Mouse (Mus musculus) heart, embryonic 16.5 days (tissue): ENCODE results near the gene Paics. TPM values are rescaled to one million over a fixed set of nuclear protein-coding genes. Genes with fewer than 3 reads are reported as not detected.

Experiments used
- ATAC-seq: fragments of 200-750 bp; cut with Nextera tagmentation; replicated peaks from 2 replicates; pipeline ENCODE4 v1.8.0; 2017; ENCODE audit warnings: moderate number of reproducible peaks; ENCODE audit not compliant: insufficient read depth, low FRiP score; ENCODE audit errors: extremely low read depth
- H3K27ac ChIP-seq: fragments of 300-500 bp; sonication (generic); 2 replicates; pipeline ENCODE4 v1.5.1; 2014; ENCODE audit warnings: mild to moderate bottlenecking, low read length, control low read depth, moderate library complexity
- H3K27me3 ChIP-seq: fragments of 300-500 bp; sonication (generic); 2 replicates; pipeline ENCODE4 v1.6.1; 2014; ENCODE audit warnings: low read length, mixed read lengths; ENCODE audit not compliant: control insufficient read depth, insufficient read depth
- H3K36me3 ChIP-seq: fragments of 300-500 bp; sonication (generic); 2 replicates; pipeline ENCODE4 v1.6.1; 2014; ENCODE audit not compliant: control insufficient read depth, insufficient read depth
- H3K4me1 ChIP-seq: fragments of 300-500 bp; sonication (generic); 2 replicates; pipeline ENCODE4 v1.6.1; 2014; ENCODE audit warnings: low read length, mixed read lengths; ENCODE audit not compliant: control insufficient read depth, insufficient read depth
- H3K4me2 ChIP-seq: fragments of 300-500 bp; sonication (generic); 2 replicates; pipeline ENCODE4 v1.6.1; 2014; ENCODE audit warnings: low read depth, mild to moderate bottlenecking, control low read depth, low read length
- H3K4me3 ChIP-seq: fragments of 300-500 bp; sonication (generic); 2 replicates; pipeline ENCODE4 v1.5.1; 2014; ENCODE audit warnings: mild to moderate bottlenecking, control low read depth, low read length
- H3K9ac ChIP-seq: fragments of 300-500 bp; sonication (generic); 2 replicates; pipeline ENCODE4 v1.6.1; 2014; ENCODE audit warnings: low read length, control low read depth
- H3K9me3 ChIP-seq: fragments of 300-500 bp; sonication (generic); replicated peaks from 2 replicates; pipeline ENCODE4 v1.6.1; 2016; ENCODE audit warnings: low read length; ENCODE audit not compliant: control insufficient read depth
- WGBS: fragments of 180-500 bp; shearing (Covaris S2); extraction: QIAGEN DNeasy Blood & Tissue Kit; methylation state at CpG from one replicate; pipeline ENCODE4 v1.1.7; 2014; 5-methylcytosine and 5-hydroxymethylcytosine counted together
- polyA plus RNA-seq: library from polyadenylated mRNA; unstranded; fragments of >200 nt; fragmentation: Nextera tagmentation; extraction: Ambion mirVana; gene quantifications from 2 replicates; pipeline ENCODE4 v1.2.1, GENCODE M21; 2015

The Paics gene
- polyA plus RNA-seq, 1 experiment from 2014 or later = 274 TPM

DNA sequence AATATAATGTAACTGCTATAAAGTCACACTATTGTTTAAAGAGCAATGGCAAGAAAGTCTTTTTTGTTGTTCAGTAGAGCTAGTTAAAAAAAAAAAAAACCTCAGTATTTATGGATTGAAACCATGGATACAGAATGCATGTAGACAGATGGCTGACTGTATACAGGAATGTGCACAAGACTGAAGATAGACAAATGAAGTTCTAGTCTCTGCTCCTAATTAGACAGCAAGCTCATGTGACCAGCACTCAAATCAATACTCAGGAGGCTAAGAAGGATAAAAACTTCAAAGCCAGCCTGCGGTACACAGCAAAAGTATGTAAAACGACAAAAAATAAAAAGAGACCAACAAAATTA, 5.5 kb upstream of the Paics start:
- no peaks in the 10 kb centered on the region for H3K27me3 ChIP-seq
- no peaks in the 10 kb centered on the region for H3K36me3 ChIP-seq
- no peaks in the 10 kb centered on the region for H3K9me3 ChIP-seq
- no peak overlapping the region for H3K9ac ChIP-seq
- no peak overlapping the region for H3K4me3 ChIP-seq
- WGBS = 75% methylated on average over 2 of the region's 2 CpGs
- no peak overlapping the region for H3K27ac ChIP-seq
- H3K4me2 ChIP-seq = no peak overlapping the region
- ATAC-seq = no peak
- H3K4me1 ChIP-seq = peaks cover 44% of the 10 kb centered on the region

DNA sequence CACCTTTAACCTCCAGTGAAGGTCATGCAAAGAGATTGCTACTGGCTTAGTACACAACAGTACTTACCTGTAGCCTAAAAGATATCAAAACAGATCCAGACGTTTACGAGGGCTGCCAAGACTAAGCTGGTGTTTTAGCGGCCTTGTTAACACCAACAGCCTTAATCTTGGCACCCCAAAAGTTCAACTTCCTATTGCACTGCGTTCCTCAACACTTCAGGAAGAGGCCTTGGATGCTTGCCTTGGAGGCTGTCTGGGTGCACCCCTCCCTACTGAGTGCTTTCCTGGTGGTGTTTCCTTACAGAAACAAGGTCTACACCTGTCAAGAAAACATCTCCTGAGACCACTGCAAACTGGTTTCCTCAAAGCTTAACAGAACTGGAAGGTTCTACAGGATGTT, 4.0 kb upstream of the Paics start:
- H3K4me1 ChIP-seq = peaks cover 37% of the 10 kb centered on the region
- H3K9ac ChIP-seq = no peak overlapping the region
- peak overlapping the region; percentile 24 for H3K27ac ChIP-seq
- no peaks in the 10 kb centered on the region for H3K36me3 ChIP-seq
- ATAC-seq = no peak
- 52% methylated on average over 4 of the region's 4 CpGs for WGBS
- H3K9me3 ChIP-seq = no peaks in the 10 kb centered on the region
- no peak overlapping the region for H3K4me2 ChIP-seq
- H3K4me3 ChIP-seq = no peak overlapping the region
- H3K27me3 ChIP-seq = no peaks in the 10 kb centered on the region

DNA sequence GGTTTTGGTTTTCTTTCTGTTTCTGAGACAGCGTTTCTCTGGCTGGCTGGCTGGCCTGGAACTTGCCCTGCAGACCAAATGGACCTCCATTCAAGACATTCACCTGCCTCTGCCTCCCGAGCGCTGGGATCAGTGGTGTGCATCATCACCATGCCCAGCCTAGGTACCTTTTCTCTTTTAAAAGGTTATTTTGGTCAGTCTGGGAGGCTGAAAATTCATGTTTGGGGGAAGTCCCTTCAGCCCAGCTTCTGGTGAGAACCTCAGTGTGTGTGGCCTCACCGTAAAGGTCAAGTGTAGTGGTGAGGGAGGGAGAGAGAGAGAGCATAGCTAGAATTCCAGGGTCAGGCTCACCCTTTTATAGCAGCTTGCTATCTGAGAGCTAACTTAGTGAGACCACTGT, 3.3 kb upstream of the Paics start:
- Histone ChIP-seq H3K27me3 (no peaks in the 10 kb centered on the region), H3K36me3 (no peaks in the 10 kb centered on the region), H3K4me3 (no peak overlapping the region), H3K9me3 (no peaks in the 10 kb centered on the region), H3K27ac (peak overlapping the region; percentile 24), H3K9ac (no peak overlapping the region), H3K4me2 (peak overlapping the region; percentile 21; the same call in 1 of the 2 replicates), H3K4me1 (peaks cover 42% of the 10 kb centered on the region)
- 74% methylated on average over 4 of the region's 4 CpGs for WGBS
- ATAC-seq = no peak

DNA sequence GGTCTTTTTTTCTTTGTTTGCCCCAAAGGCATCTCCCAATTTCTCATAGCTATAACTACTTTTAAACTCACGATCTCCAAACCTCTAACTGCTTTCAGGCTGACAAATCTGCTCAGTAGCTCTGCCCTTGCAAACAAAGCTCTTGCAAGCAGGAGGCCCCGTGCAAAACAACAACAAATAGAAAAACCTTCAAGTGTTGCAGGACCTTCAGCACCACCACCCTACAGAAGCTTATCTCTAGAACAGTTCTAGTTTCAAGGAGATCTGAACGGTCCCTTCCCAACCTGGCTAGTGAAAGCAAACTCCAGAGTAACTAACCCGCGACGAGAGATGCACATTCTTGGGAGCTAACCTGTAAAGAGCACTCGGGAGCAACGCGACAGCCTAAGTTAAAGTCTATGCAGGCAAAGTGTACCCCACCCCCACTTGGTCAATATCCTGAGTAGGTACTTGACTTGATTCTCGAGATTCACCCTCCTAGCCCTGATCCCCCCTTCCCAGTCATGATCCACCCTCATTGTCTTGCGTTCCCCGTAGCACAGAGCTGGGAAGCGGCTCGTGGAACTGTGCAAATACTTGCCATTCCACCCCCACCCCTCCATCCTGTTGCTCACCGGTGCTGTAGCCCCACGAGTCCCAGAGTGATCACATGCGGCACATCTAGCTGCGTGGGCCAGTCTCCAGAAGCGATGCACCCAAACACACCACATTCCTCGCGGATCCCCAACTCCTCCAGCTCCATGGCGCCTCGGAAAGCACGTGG, 583 bp upstream of the Paics start:
- WGBS = under 1% methylated on average over 24 of the region's 24 CpGs
- peak overlapping the region; percentile 79 for H3K9ac ChIP-seq
- H3K4me2 ChIP-seq = peak overlapping the region; percentile 83
- peak overlapping the region; percentile 95 for H3K27ac ChIP-seq
- no peaks in the 10 kb centered on the region for H3K27me3 ChIP-seq
- peak overlapping the region; percentile 92 for H3K4me3 ChIP-seq
- no peaks in the 10 kb centered on the region for H3K9me3 ChIP-seq
- ATAC-seq = peak; percentile 2
- H3K4me1 ChIP-seq = peaks cover 58% of the 10 kb centered on the region
- no peaks in the 10 kb centered on the region for H3K36me3 ChIP-seq

GRCm38 (mm10) chr5:76952112-76953040, 1.3 kb downstream of the Paics start:
- WGBS = 11% methylated on average over 7 of the region's 7 CpGs
- Histone ChIP-seq H3K27me3 (no peaks in the 10 kb centered on the region), H3K4me1 (peaks cover 43% of the 10 kb centered on the region), H3K27ac (peak overlapping the region; percentile 95), H3K9ac (peak overlapping the region; percentile 91), H3K4me2 (peak overlapping the region; percentile 81), H3K4me3 (peak overlapping the region; percentile 92), H3K36me3 (peaks cover 11% of the 10 kb centered on the region), H3K9me3 (no peaks in the 10 kb centered on the region)
- no peak for ATAC-seq

- 72% methylated on average over 3 of the region's 3 CpGs for WGBS
- Histone ChIP-seq H3K36me3 (peaks cover 24% of the 10 kb centered on the region), H3K27ac (no peak overlapping the region), H3K4me2 (no peak overlapping the region), H3K9me3 (no peaks in the 10 kb centered on the region), H3K4me1 (peaks cover 31% of the 10 kb centered on the region), H3K4me3 (no peak overlapping the region), H3K27me3 (no peaks in the 10 kb centered on the region), H3K9ac (no peak overlapping the region)
- ATAC-seq = no peak
Observed at GRCm38 (mm10) chr5:76953794-76954193, 2.7 kb downstream of the Paics start.

DNA sequence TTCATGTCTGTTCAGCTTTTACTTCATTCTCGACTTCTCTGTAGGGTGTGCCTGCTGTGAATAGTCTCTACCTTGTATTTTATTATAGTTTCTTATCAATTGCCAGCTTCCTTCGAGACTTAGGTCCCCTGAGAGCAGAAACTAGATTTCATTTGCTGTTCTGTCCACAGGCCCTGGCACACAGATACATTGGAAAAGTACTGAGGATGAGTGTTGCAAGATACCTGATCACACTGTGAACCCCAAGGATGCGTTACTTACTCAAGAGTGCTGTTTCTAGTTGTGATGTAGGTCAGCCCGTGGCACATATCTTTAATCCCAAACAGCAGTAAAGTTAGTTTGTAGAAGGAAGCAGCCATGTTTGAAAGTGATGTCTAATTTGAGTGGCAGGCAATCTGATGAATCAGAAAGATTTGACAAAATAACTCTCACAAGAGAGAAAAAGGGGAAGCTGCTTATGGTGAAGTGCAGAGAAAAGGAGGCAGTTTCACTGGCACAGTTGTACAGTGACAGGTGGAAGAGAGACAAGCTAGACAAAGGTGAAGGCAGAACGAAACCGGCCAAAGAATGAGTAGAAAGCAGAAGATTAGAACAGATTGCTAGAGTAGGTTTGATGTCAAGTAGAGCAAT, 3.3 kb downstream of the Paics start:
- no peak overlapping the region for H3K27ac ChIP-seq
- H3K4me1 ChIP-seq = peaks cover 30% of the 10 kb centered on the region
- H3K36me3 ChIP-seq = peaks cover 28% of the 10 kb centered on the region
- no peaks in the 10 kb centered on the region for H3K27me3 ChIP-seq
- no peak overlapping the region for H3K9ac ChIP-seq
- WGBS = 67% methylated on average over 6 of the region's 6 CpGs
- H3K4me3 ChIP-seq = no peak overlapping the region
- no peaks in the 10 kb centered on the region for H3K9me3 ChIP-seq
- H3K4me2 ChIP-seq = no peak overlapping the region
- ATAC-seq = no peak

- Histone ChIP-seq H3K36me3 (peaks cover 34% of the 10 kb centered on the region), H3K4me1 (peaks cover 21% of the 10 kb centered on the region), H3K27ac (no peak overlapping the region), H3K4me2 (no peak overlapping the region), H3K9ac (no peak overlapping the region), H3K9me3 (no peaks in the 10 kb centered on the region), H3K4me3 (no peak overlapping the region), H3K27me3 (no peaks in the 10 kb centered on the region)
- no peak for ATAC-seq
- 78% methylated on average over 4 of the region's 4 CpGs for WGBS
Observed at GRCm38 (mm10) chr5:76955474-76955873, 4.4 kb downstream of the Paics start.
